Mouse (Mus musculus) T-helper 1 cell (primary cell): ENCODE data around the gene Ntan1.
"Not testable (repeated sequence)": the region's sequence is repeated elsewhere in the genome, so short reads cannot be mapped to it uniquely, and the experiment has no call there.

Source experiments
- in situ Hi-C: fragments of 300-600 bp; cut with MboI, MseI; formaldehyde crosslinking; loops from one replicate; pipeline ENCODE4 v1.15.1; 2025; ENCODE audit warnings: high pct_unique_total_duplicates

Ntan1 gene

DNA sequence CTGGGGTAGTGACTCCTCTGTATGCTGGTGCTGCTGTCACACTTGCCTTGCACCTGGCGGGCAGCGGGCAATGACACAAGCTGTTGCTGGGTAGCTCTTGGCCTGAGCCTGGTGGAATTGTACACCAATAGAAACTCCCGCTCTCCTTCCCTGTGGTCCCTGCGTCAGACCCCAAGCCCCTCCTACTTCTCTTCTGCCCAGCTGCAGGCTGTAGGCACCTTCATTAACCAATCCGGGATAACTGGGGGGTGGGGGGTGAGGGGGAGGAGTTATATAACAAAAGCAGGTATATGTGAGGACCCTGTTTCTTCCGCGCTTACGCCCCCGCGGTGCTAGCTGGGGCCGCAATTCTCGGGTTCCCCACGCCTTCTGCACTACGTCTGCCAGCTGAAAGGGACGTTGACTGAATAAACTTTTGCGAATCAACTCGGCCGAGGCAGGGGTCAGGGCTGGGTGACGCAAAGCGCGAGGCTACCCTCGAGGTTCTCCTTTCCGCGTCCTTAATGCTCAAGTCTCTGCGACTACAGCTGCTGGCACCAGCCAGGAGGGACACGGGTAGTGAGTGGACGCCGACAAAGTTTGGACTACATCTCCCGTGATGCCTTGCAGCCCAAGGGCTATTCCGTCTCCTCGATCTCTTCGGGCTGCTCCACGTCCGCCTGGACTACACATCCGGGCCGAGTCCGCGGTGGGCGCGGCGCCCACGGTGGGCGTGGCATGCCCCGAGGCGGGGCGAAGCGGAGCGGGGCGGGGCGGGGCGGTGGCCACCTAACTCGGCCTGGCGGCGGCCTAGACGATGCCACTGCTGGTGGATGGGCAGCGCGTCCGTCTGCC, at the start of gene Ntan1:
TSS of gene Ntan1 (plus strand) at position 286 of the 834 bp plus-strand sequence.
- in situ Hi-C loops, result no loop called here

DNA sequence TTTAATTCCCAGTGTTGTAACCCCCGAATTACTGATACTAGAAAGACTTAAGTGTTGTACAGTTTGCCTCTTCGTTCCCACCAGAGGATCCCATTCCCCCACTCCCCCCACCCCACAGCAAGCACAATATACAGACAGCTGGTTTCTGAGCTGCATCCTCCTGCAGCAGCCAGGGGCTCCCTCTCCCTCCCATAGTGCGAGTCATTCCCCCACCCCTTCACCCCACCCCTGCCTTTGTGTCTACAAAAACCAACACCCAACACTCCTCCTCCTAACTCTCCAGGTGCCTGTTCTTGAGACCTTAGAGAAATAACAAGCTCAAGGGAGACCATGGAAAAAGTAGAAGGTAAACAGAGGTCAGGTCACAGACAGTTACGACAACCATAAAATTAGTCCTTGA, 47.0 kb upstream of the Ntan1 start:
- in situ Hi-C loops, result not testable (repeated sequence)

DNA sequence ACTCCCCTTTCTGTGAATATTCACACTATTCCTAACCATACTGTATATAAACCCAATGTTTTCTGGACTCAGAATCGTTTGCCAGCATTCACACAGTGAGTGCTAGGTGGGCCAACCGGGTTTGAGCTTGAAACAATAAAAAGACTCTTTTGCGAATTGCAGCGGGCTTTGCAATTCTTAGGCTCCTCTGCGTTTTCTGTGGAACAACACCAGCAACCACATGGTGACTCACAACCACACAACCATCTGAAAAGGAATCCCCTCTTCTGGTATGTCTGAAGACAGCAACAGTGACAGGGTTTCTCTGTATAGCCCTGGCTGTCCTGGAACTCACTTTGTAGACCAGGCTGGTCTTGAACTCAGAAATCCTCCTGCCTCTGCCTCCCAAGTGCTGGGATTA, 46.6 kb upstream of the Ntan1 start:
- in situ Hi-C loops, result not testable (repeated sequence)

GRCm38 (mm10) chr16:13774011-13774410, 44.6 kb upstream of the Ntan1 start:
- in situ Hi-C loops, result not testable (repeated sequence)

DNA sequence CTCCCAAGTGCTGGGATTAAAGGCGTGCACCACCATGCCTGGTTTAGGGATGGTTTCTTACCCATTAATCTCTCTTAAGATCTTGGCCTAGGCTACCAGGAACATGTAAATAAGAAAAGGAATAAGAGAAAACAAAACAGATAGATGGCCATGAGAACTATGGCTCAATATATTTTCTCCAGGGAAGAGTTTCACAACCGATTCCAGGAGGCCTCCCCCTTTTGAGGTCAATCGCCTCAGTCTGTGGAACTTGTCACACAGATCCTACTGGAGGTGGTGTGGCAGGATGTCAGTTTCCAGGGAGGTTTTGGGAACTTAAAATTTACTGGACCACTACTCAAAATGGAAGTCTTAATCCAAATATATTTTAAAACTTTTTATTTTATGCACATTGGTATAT, 44.0 kb upstream of the Ntan1 start:
- in situ Hi-C loops, result not testable (repeated sequence)

DNA sequence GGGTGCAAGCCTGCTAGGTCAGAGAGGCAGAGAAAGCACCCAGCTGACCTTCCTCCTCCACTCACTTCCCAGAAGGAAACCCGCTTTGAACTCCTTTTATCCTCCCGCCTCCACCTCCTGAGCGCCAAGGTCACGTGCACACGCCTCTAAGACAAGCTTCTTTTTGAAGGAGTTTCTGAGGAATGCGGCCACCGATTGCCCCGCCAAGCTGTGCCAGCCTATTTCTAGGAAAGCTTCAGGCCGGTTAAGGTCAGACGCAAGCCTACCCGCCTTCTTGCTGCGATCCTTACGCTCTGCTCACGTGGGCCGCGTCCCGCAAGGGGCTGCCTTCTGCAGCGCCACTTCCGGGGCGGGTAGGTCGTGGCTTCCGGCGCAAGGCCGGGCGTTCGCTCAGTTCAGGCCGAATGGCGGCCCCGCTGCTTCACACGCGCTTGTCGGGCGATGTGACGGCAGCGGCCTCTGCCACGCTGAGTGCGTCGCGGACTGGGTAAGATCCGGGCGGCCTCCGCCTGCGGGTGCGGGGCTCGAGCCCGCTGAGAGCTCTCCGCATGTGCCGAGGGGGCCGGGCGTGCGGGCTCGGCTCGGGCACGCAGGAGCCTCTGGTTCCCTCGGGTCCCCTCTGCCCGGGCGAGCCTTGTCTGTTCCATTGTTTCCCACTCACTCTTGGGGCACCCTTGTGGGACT, 38.1 kb upstream of the Ntan1 start, which contains the start of gene Rrn3:
TSS of gene Rrn3 (plus strand) at position 356 of the 684 bp plus-strand sequence.
- in situ Hi-C loops, result no loop called here

- in situ Hi-C loops, result no loop called here
Observed at GRCm38 (mm10) chr16:13781216-13781615, 37.4 kb upstream of the Ntan1 start.

GRCm38 (mm10) chr16:13785932-13786331, 32.7 kb upstream of the Ntan1 start:
- in situ Hi-C loops, result no loop called here

DNA sequence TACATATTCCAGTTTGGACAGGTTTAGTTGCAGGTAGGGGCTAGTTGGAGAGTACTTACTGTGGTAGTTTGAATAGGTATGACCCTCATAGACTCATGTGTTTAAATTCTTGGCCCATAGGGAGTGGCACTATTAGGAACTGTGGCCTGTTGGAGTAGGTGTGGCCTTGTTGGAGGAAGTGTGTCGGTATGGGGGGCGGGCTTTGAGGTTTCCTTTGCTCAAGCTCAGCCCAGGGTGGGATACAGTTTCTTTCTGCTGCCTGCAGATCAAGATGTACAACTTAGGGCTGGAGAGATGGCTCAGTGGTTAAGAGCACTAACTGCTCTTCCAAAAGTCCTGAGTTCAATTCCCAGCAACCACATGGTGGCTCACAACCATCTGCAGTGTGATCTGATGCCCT, 25.2 kb upstream of the Ntan1 start:
- in situ Hi-C loops, result not testable (repeated sequence)

DNA sequence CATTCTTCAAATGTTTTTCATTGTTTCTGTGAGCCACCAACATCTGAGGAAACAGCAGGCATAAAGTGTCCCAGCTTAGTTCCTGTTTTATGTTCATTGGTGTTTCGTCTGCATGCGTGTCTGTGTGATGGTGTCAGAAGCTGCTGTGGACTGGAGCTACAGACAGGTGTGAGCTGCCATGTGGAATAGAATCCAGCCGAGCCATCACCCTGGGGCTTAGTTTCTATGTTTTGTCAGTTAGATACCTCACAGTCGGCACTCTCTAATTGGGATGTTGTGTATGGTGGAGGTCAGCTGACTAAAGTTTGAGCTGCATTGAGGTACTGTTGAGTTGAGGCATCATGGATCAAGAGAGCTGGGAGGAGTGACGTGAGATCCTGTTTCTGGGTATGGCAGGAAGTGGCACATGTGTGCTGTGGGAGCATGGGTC, 21.9 kb upstream of the Ntan1 start:
- in situ Hi-C loops, result no loop called here

DNA sequence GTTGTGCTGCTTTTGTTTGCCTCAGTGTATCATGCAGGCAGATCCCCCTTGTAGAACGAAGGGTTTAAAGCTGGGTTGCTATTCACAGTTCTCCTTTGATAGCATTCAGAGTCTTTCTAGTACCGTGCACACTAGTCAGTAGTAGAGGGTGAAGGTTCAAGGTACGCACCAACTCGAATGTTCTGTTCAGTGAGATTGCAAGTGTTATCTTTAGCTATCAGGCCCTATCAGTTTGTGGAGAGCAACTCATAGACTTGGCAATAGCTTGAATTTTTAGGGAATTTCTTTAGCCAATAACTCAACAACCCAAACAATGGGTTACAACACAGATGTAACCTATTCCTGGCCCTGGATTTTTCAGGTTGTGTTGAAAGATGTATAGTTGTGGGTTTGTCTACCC, 17.4 kb upstream of the Ntan1 start:
- in situ Hi-C loops, result loop anchor here (10.0 kb wide), 1 partner anchor 364 kb away; the partner anchor contains the start of genes Marf1 and Nde1

DNA sequence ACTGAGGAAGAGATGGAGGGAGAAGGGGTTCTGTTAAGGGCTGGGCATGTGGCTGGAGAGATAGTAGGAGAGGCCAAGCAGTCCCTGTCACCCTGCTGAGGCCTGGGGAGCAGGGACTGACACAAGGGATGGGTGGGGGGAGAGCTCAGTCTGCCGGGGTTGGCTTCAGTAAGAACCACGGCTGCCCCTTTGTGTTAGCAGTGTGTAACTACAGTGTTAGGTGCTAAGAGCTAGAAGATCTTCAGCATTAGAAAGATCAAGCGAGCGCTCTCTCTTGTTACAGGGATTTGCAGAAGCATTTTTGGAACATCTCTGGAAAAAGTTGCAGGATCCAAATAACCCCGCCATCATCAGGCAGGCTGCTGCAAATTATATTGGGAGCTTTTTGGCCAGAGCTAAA, 14.0 kb upstream of the Ntan1 start:
- in situ Hi-C loops, result loop anchor here (10.0 kb wide), 1 partner anchor 360 kb away; the partner anchor contains the start of genes Marf1 and Nde1

- in situ Hi-C loops, result loop anchor here (10.0 kb wide), 1 partner anchor 357 kb away; the partner anchor contains the start of genes Marf1 and Nde1
Observed at GRCm38 (mm10) chr16:13807616-13808015, 11.0 kb upstream of the Ntan1 start.

DNA sequence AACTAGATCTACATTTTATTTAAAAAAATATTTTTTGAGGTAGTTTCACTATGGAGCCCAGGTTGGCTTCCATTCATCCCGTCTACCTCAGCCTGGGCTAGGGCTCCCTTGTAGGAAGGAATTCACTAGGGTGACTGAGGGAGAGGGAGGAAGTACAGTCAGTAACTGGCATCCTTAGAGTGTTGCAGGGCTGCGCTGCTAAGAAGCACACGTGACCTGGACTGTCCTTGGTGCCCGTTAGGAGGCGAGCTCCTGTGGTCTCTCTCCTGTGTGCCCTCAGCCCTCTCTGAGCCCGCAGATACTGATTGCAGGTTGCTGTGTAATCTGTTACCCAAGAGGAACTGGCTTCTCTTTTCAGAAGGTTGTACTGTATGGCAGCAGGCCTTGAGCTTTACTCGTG, 10.2 kb upstream of the Ntan1 start:
- in situ Hi-C loops, result loop anchor here (10.0 kb wide), 1 partner anchor 356 kb away; the partner anchor contains the start of genes Marf1 and Nde1

DNA sequence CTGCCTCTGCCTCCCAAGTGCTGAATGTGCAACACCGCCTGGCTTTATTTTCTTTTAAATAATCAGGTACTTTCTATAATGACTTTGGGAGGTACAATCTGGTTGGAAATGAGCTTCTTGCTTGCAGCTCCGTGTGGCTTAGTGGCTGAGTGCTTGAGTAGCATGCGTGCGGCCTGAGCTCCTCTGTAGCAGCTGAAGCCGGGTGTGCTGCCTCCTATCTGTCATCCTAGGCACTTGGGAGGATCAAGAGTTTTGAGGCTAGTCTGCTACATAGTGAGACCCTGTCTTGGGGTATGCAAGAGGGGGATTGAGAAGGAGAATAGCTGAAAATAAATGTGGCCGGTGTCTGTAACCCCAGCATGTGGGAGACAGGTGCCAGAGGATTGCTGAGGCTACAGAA, 6.5 kb upstream of the Ntan1 start:
- in situ Hi-C loops, result no loop called here

DNA sequence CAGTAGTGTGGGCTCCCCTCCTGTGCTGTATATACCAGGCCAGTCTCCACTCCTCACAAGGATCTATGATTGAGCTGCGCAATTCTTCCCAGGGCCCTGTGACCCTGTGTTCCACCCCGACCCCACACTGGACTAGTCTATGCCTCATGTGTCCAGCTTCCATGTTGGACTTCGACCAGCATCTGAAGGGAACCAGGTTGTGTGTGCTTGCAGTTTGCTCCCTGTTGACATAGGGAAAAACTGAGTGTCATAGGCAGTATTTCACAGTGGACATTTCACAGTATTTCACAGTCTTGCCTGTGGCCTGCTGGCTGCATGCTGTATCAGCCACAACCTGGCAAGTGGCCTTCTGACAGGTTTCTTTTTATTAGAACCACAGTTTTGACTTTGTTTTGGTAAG, 5.4 kb upstream of the Ntan1 start:
- in situ Hi-C loops, result no loop called here

DNA sequence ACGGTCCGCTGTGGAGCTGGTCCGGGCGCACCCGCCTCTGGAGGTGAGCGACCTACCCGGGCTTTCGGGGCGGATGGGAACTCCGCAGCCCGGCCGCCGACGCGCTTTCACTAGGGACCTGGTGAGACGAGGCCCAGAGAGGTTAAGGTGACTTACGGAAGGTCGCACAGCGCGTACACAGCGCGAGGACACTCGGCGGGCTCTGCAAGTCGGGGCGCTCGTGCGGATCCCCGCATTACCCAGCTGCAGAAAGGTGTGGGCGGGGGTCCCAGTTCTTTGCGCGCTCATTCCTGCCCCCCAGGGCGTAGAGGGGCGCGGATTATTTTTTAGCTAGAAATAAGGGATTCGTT, 724 bp downstream of the Ntan1 start:
- in situ Hi-C loops, result no loop called here

- in situ Hi-C loops, result no loop called here
Observed at GRCm38 (mm10) chr16:13819806-13820500, 1.3 kb downstream of the Ntan1 start.

DNA sequence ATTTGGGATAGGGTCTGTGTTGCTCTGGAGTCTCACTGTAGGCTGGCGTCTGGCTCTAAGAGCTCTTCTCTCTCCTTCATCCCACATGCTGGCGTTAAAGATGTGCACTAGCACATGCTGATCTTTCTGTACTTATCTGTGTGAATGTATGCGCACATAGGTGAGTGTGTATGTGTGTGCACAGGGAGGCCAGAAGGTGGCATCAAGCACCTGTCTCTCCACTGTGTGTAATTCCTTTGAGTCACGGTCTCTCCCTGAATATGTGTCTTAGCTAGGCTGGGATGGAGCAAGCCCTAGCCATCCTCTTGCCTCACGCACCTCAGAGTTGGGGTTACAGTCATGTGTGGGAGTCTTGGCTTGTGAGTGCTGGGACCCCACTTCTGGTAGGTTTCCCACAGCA, 2.1 kb downstream of the Ntan1 start:
- in situ Hi-C loops, result no loop called here

GRCm38 (mm10) chr16:13825781-13826490, 7.3 kb downstream of the Ntan1 start:
- in situ Hi-C loops, result no loop called here

- in situ Hi-C loops, result no loop called here
Observed at GRCm38 (mm10) chr16:13826511-13826910, 7.9 kb downstream of the Ntan1 start.
